Mouse (Mus musculus) embryonic fibroblast, embryonic 13.5 days (primary cell): ENCODE data around the gene Dtymk. TPM values are rescaled to one million over a fixed set of nuclear protein-coding genes. Genes with fewer than 3 reads are reported as not detected.
"Not testable (repeated sequence)": the region's sequence is repeated elsewhere in the genome, so short reads cannot be mapped to it uniquely, and the experiment has no call there.

Experiments used
- H3K27ac ChIP-seq: 2 replicates; pipeline ENCODE4 v1.5.1; 2012; ENCODE audit warnings: low read length, control low read depth, inconsistent platforms; ENCODE audit not compliant: insufficient read depth
- H3K4me1 ChIP-seq: 2 replicates; pipeline ENCODE4 v1.6.1; 2011; ENCODE audit warnings: low read length; ENCODE audit not compliant: control insufficient read depth, insufficient read depth
- H3K4me3 ChIP-seq: 2 replicates; pipeline ENCODE4 v1.5.1; 2011; ENCODE audit warnings: mild to moderate bottlenecking, control low read depth, low read length; ENCODE audit not compliant: insufficient read depth
- CTCF ChIP-seq: IDR thresholded peaks from 2 replicates; pipeline ENCODE4 v1.5.1; 2011; ENCODE audit warnings: mild to moderate bottlenecking, control low read depth, low read length, moderate library complexity, borderline replicate concordance; ENCODE audit not compliant: insufficient read depth
- POLR2A ChIP-seq: IDR thresholded peaks from 2 replicates; pipeline ENCODE4 v1.6.1; 2011; ENCODE audit warnings: low read depth, mild to moderate bottlenecking, control low read depth, low read length, moderate library complexity
- polyA plus RNA-seq: library from polyadenylated mRNA; stranded (reverse); fragments of >200 nt; gene quantifications from 2 replicates; pipeline ENCODE4 v1.2.4, GENCODE M21; 2011; ENCODE audit warnings: low read depth; ENCODE audit not compliant: missing spikeins, insufficient read length

Gene Dtymk
- polyA plus RNA-seq: 81.7 and 95.6 TPM in 2 replicates

DNA sequence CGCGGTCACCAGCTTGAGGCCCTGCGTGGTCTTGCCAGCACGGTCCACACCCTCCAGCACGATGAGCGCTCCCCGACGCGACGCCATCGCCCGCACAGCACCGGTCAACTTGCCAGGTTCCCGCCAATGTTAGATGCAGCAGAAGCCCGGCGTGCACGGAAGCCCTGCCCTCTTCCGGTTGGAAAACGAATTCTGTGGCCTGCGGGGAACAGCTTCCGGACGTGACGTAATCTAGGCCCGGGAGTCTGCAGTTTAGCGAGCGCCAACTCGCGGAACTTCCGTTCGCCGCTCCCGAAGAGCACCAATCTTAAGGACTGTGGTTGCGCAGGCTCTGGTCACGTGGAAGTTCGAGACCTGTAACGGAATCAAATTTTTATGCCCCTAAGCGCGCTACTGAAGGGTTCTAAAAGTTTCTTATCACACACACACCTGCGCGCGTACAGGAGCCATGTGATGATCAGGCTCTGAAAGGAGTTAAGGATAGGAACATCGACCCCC lies at the start of gene Dtymk:
Dtymk (minus strand) TSS at position 194 of the 498 bp plus-strand sequence.
- H3K4me3 ChIP-seq: peak within 1 kb of the TSS; percentile 73
- peak within 1 kb of the TSS; percentile 90 for H3K27ac ChIP-seq
- TF ChIP-seq POLR2A: peak; percentile 69
- no peak for TF ChIP-seq CTCF
- H3K4me1 ChIP-seq: 0 out of 2 replicates have a peak, but pooled peaks cover 2% of the 10 kb centered on the region

DNA sequence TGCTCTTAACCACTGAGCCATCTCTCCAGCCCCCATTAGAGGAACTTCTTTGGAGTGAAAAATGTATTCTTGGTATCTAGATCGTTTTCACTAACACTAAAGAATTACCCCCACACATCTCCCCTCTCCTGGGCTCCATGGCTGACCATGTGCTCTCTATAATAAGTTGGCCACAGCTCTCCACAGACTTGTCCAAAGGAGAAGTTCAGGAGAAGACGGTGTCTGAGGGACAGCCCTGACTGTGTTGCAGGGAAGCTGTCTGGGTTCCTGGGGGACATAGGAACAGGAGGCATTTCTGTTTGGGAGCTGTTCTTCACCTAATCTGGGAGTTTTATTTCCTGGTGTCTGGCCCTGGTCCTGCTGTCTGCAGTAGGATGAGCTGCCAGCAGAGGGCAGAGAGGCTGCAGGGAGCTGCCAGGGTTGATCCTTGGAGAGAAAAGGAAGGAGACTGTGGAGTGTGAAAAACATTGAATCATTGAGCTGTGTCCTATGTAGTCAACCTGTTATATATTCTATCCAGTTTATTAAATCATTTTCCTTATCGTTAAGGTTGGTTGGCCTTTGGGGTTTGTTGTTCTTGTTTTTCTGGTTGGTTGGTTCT lies 44.1 kb upstream of the Dtymk start:
- not testable (repeated sequence) for H3K27ac ChIP-seq, H3K4me1 ChIP-seq, H3K4me3 ChIP-seq

DNA sequence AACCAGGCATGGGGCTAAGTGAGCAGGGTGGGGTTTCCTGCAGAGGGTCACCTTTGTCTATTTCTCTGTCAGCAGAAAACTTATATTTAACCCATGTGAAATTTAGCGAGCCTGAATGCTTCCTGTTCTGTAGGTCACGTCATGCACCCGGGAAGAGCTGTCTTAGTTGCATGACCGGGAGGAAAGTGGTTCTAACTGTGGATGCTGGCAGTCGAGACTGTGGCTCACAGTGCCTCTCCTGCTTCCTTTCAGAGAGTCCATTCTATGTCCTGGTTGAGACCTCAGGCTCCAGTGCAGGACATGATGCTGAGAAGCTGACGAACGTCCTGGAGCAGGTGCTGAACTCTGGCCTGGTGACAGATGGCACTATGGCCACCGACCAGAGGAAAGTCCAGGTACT lies 36.8 kb upstream of the Dtymk start:
- H3K4me3 ChIP-seq, H3K4me1 ChIP-seq, H3K27ac ChIP-seq: not testable (repeated sequence)

DNA sequence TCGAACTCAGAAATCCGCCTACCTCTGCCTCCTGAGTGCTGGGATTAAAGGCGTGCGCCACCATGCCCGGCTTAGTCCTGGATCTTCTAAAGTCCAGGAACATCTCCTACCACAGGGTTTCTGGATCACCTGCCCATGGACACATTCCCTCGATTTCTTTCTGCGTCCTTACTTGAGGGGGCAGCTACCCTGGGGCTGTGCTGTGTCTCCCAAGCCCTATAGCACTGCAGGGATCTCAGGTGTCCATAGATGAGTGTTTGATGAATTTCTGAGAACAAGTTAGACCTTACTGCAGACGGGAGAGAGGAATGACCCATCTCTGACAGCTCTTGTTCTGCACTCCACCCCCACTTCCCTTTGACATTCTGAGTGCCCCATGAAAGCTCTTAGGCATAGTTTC lies 35.6 kb upstream of the Dtymk start:
- peaks cover 2% of the 10 kb centered on the region; the same call in 1 of the 2 replicates for H3K4me1 ChIP-seq
- TF ChIP-seq CTCF (no peak), POLR2A (no peak)
- H3K4me3 ChIP-seq: no peak overlapping the region
- H3K27ac ChIP-seq: no peak overlapping the region

DNA sequence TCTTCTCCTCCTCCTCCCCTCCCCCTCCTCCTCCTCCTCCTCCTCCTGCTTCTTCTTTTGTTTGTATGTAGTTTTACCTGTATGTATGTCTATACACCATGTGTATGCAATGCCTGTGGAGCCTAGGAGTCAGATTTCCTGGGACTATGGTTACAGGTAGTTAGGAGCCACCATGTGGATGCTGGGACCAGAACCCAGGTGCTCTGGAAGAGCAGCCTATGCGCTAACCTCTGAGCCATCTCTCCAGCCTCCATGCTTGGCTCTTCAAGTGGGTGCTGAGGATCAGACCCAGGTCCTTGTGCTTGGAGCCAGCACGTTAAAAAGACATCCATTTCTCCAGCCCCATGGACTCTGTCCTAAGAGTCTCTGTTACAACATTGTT lies 34.8 kb upstream of the Dtymk start:
- no peak overlapping the region for H3K27ac ChIP-seq
- TF ChIP-seq POLR2A (no peak), CTCF (no peak)
- H3K4me3 ChIP-seq: no peak overlapping the region
- peaks cover 2% of the 10 kb centered on the region; the same call in 1 of the 2 replicates for H3K4me1 ChIP-seq

DNA sequence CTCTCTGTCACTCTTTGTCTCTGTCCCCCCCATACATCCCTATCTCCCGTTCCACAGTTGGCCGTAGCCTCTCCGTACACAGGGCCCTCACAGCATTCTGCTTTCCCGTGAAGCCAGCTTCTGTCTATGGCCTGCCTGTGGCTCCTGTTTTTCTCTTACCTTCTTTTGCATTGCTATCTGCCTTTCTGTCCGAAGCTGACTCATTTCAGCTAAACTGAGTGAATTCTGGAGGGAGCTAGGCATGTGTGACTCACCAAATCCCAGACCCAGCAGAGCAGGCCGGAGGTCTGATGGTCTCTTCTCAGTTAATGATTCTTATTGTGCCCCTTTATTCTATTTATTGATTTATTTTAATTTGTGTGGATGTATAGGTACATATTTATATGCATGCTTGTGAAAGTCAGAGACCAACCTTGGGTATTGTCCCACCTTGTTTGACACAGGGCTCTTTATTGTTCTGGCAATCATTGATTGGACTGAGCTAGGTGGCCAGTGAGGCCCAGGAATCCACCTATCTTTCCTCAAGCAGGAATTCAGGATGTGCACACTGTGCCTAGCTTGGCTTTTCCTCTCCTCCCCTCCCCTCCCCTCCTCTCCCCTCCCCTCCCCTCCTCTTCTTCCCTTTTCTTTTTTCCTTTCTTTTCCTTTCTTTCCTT lies 34.3 kb upstream of the Dtymk start:
- no peak overlapping the region for H3K4me3 ChIP-seq
- H3K4me1 ChIP-seq: peaks cover 2% of the 10 kb centered on the region; the same call in 1 of the 2 replicates
- H3K27ac ChIP-seq: peak overlapping the region; percentile 63
- TF ChIP-seq CTCF (no peak), POLR2A (no peak)

DNA sequence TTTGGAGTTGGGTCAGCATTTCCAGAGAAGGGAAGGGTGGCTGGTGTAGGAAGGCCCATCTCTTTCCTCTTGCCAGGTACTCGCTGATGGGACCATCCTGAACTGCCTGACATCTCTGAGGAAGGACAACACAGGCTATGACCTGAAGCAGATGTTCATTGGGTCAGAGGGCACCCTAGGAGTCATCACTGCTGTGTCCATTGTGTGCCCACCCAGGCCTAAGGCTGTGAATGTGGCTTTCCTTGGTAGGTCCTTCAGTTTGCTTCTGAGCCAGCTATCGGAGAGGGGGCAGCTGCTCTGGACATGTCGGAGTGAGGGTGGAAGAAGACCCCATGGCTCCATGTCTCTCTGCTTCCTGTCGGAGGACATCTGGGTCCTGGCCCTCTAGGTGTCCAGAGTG lies 33.5 kb upstream of the Dtymk start:
- TF ChIP-seq POLR2A (no peak), CTCF (no peak)
- H3K27ac ChIP-seq: peak overlapping the region; percentile 63
- H3K4me1 ChIP-seq: peaks cover 2% of the 10 kb centered on the region; the same call in 1 of the 2 replicates
- H3K4me3 ChIP-seq: no peak overlapping the region

DNA sequence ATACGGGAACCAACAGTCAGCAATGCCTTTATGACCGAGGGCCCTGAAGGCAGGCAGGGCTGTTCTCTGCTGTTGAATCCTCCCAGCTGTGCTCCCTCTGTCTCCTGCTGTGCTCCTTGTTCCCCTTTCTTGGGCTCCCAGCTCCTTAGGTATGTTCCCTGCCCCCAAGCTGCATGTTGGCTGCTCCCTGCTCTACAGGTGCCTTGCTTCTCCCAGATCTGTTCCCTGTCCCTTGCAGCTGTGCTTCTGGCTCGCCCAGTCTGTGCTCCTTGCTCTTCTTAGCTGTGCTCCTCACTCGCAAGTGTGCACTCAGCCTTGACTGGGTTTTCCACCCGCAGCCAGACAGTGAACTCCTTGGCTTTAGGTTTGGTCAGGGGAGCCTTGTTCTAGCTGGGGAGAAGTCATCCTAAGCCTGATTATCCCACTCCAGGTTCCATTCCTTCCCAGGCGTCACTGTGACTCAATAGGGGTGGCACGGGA lies 33.0 kb upstream of the Dtymk start:
- H3K4me1 ChIP-seq: peaks cover 2% of the 10 kb centered on the region; the same call in 1 of the 2 replicates
- TF ChIP-seq CTCF: no peak
- TF ChIP-seq POLR2A: no peak
- H3K27ac ChIP-seq: no peak overlapping the region
- H3K4me3 ChIP-seq: no peak overlapping the region

DNA sequence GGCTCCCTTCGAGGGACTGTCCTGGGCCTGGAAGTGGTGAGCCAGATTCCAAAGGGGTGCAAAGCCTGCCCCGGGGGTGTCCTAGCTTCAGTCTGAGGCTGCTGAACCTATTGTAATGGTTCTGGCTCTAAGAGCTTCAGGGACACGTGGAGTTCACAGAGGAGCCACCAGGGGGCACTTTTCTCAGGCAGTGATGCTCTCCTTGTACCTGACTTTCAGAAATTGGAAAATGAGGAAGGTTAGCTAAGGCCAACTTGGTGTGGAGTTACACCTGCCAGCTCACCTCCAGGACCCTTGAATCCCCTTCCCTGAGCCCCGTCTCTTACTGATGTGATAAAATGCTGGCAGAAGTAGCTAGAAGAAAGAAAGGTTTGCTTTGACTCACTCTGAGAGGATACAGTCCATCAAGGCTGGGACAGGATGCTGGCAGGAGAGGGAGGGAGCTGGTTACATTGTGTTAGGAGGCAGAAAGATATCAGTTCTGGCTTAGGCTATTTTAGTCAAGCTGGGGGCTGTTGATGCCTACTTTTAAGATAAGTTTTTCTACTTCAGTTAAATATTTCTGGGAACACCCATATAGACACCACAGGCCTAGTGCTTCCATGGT lies 31.1 kb upstream of the Dtymk start:
- not testable (repeated sequence) for H3K4me3 ChIP-seq, H3K4me1 ChIP-seq, H3K27ac ChIP-seq

DNA sequence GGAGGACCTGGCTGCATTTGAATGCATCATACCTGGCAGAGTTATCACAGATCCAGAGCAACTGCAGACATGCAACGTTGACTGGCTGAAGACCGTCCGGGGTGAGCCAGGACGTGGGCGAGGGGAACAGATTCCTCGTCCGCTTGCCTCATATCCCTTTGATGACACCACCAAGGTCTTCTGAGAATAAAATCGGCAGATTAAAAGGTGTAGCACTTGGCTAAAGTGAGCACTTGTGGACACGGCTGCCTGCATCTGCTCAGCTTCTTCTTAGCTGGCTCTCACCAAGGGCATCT lies 24.8 kb upstream of the Dtymk start:
- no peak overlapping the region for H3K4me3 ChIP-seq

More for the DNA sequence above, 24.8 kb upstream of the Dtymk start:
- Histone ChIP-seq H3K4me1 (no peaks in the 10 kb centered on the region), H3K27ac (no peak overlapping the region)
- TF ChIP-seq CTCF: no peak
- TF ChIP-seq POLR2A: no peak; the same call in 1 of the 2 replicates
